ENCODE assay signal across 8 mouse cellular contexts in genomic region chr2:104299160-104299559, GRCm38 (mm10).
A peak's percentile ranks its signal among the peaks of the same experiment; 100 is the strongest.
DNase-seq lines count a peak whose midpoint lies in the region; ATAC-seq and TF ChIP-seq lines count a peak whose summit lies in the region.

No protein-coding gene starts in this region.

- no peak overlapping the region for H3K4me3 ChIP-seq in forebrain, embryonic 10.5 days
- H3K4me3 ChIP-seq in forebrain, embryonic 13.5 days, result no peak overlapping the region
- H3K4me3 ChIP-seq in midbrain, postnatal 0 days (ENCODE audit: low read depth, low read length), result no peak overlapping the region

- WGBS in forebrain, embryonic 10.5 days, result 20% methylated on average over 7 of the region's 7 CpGs
- 22% methylated on average over 7 of the region's 7 CpGs for WGBS in forebrain, embryonic 13.5 days
- WGBS in midbrain, postnatal 0 days, result 23% methylated on average over 7 of the region's 7 CpGs

- H3K27ac ChIP-seq in forebrain, embryonic 10.5 days, result no peak overlapping the region
- no peak overlapping the region for H3K27ac ChIP-seq in forebrain, embryonic 13.5 days
- H3K27ac ChIP-seq in midbrain, postnatal 0 days (ENCODE audit: low read depth, low read length), result no peak overlapping the region

- TF ChIP-seq CTCF in midbrain, postnatal 0 days (IDR thresholded peaks at IDR 0.05), result no peak

- no peaks in the 10 kb centered on the region for H3K9me3 ChIP-seq in forebrain, embryonic 10.5 days
- no peaks in the 10 kb centered on the region for H3K9me3 ChIP-seq in forebrain, embryonic 13.5 days (replicated peaks)
- no peaks in the 10 kb centered on the region for H3K9me3 ChIP-seq in midbrain, postnatal 0 days (ENCODE audit: low read length)

- peak; percentile 67 for DNase-seq in forebrain, embryonic 10.5 days (ENCODE audit: extremely low spot score, low spot score)
- DNase-seq in A20 (ENCODE audit: low read depth, low spot score), result peak; percentile 41
- DNase-seq in kidney, postnatal 10 days, result peak; percentile 91
- peak; percentile 46 for DNase-seq in midbrain, postnatal 0 days (ENCODE audit: low spot score)
- peak; percentile 32 to 70 for DNase-seq in urinary bladder, postnatal 4 days (ENCODE audit: low spot score in 2 of 2)
- DNase-seq in frontal cortex, adult 2 months (ENCODE audit: extremely low spot score in 1 of 2, low spot score in 1 of 2), result no peak

- no peaks in the 10 kb centered on the region for H3K4me1 ChIP-seq in forebrain, embryonic 10.5 days
- H3K4me1 ChIP-seq in forebrain, embryonic 13.5 days, result no peaks in the 10 kb centered on the region
- no peaks in the 10 kb centered on the region for H3K4me1 ChIP-seq in midbrain, postnatal 0 days (ENCODE audit: insufficient read depth, low read length)

- no peaks in the 10 kb centered on the region for H3K36me3 ChIP-seq in forebrain, embryonic 10.5 days (replicated peaks)
- no peaks in the 10 kb centered on the region for H3K36me3 ChIP-seq in forebrain, embryonic 13.5 days (ENCODE audit: poor library complexity, severe bottlenecking)
- H3K36me3 ChIP-seq in midbrain, postnatal 0 days (ENCODE audit: insufficient read depth, low read length), result no peaks in the 10 kb centered on the region

- H3K4me2 ChIP-seq in forebrain, embryonic 13.5 days, result no peak overlapping the region
- no peak overlapping the region for H3K4me2 ChIP-seq in midbrain, postnatal 0 days (ENCODE audit: low read depth, low read length, poor library complexity, severe bottlenecking)

- H3K27me3 ChIP-seq in forebrain, embryonic 10.5 days (ENCODE audit: poor library complexity, severe bottlenecking), result no peaks in the 10 kb centered on the region
- no peaks in the 10 kb centered on the region for H3K27me3 ChIP-seq in forebrain, embryonic 13.5 days
- no peaks in the 10 kb centered on the region for H3K27me3 ChIP-seq in midbrain, postnatal 0 days (ENCODE audit: insufficient read depth, low read length)

- no peak overlapping the region for H3K9ac ChIP-seq in forebrain, embryonic 13.5 days
- H3K9ac ChIP-seq in midbrain, postnatal 0 days (replicated peaks; ENCODE audit: low read length, poor library complexity, severe bottlenecking), result no peak overlapping the region

- ATAC-seq in forebrain, embryonic 13.5 days, result no peak
- ATAC-seq in common myeloid progenitor, adult 5-6 weeks (replicated peaks; ENCODE audit: low read depth, poor library complexity, severe bottlenecking), result peak; percentile 79
- no peak for ATAC-seq in midbrain, postnatal 0 days (ENCODE audit: low FRiP score)

Comparison
In these comparisons a context has a peak if more than half of its experiments do, and no peak if none do; other contexts are left out.
1. DNase-seq: peak in forebrain, embryonic 10.5 days (single experiment), A20 (single experiment), kidney, postnatal 10 days (single experiment), midbrain, postnatal 0 days (single experiment) and urinary bladder, postnatal 4 days (2 of 2); none in frontal cortex, adult 2 months (0 of 2).